Mouse (Mus musculus) spleen, postnatal 14 days (tissue): ENCODE data around the gene Ptpn7.
"Not testable (repeated sequence)": the region's sequence is repeated elsewhere in the genome, so short reads cannot be mapped to it uniquely, and the experiment has no call there.

Source experiments
- DNase-seq, 2 experiments: peaks; one replicate each; pipeline ENCODE4 v3.0.0; 2021 to 2022; ENCODE audit warnings: low spot score in 2 of 2

Gene Ptpn7

GRCm38 (mm10) chr1:135186427-135186826 is 53.9 kb downstream of the Ptpn7 start:
- DNase-seq = no peak

GRCm38 (mm10) chr1:135187016-135187415 is 54.5 kb downstream of the Ptpn7 start:
- not testable (repeated sequence) for DNase-seq

GRCm38 (mm10) chr1:135188197-135188596 is 55.7 kb downstream of the Ptpn7 start:
- no peak for DNase-seq

GRCm38 (mm10) chr1:135189186-135189585 is 56.7 kb downstream of the Ptpn7 start:
- DNase-seq = no peak

DNA sequence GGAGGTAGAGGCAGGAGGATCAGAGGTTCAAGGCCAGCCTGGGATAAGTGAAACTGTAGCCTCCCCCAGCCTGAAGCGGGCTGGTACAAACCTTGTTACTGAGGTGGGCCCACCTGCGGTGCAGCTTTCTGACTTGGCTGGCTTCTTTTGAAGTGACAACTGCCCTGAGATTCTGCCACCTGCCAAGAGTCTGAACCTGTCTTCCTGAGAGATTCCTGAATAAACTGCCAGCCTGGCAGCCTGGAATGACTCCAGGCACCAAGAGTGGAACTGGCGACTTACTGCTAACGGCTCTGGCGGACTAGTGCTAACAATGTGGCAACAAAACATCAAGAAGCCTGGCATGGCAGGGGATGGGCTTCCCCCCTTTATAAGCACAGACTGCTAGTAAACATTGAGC is 61.8 kb downstream of the Ptpn7 start:
- not testable (repeated sequence) for DNase-seq
